Mouse (Mus musculus) embryo, embryonic 11 days (tissue): ENCODE measurements around the gene Itpr2.
A peak's percentile ranks its signal among the peaks of the same experiment; 100 is the strongest.

Source experiments
- DNase-seq: peaks from one replicate; pipeline ENCODE4 v3.0.0-alpha.2; 2015

Gene Itpr2

GRCm38 (mm10) chr6:146501866-146502804 lies at the start of gene Itpr2:
Itpr2 (minus strand) TSS chr6:146502223.
- peak; percentile 89 for DNase-seq

- DNase-seq: no peak
Observed at GRCm38 (mm10) chr6:146551326-146551725, 49.3 kb upstream of the Itpr2 start.

GRCm38 (mm10) chr6:146550421-146550820 lies 48.4 kb upstream of the Itpr2 start:
- DNase-seq: no peak

- DNase-seq: no peak
Observed at GRCm38 (mm10) chr6:146545289-146545865, 43.4 kb upstream of the Itpr2 start.

- DNase-seq: no peak
Observed at GRCm38 (mm10) chr6:146544622-146545021, 42.6 kb upstream of the Itpr2 start.

- no peak for DNase-seq
Observed at GRCm38 (mm10) chr6:146540386-146540785, 38.4 kb upstream of the Itpr2 start.

GRCm38 (mm10) chr6:146538661-146539060 lies 36.6 kb upstream of the Itpr2 start:
- no peak for DNase-seq

GRCm38 (mm10) chr6:146538071-146538470 lies 36.0 kb upstream of the Itpr2 start:
- no peak for DNase-seq

GRCm38 (mm10) chr6:146537111-146537510 lies 35.1 kb upstream of the Itpr2 start:
- DNase-seq: peak; percentile 10

- DNase-seq: no peak
Observed at GRCm38 (mm10) chr6:146535501-146535900, 33.5 kb upstream of the Itpr2 start.

GRCm38 (mm10) chr6:146533146-146533545 lies 31.1 kb upstream of the Itpr2 start:
- DNase-seq: no peak

GRCm38 (mm10) chr6:146530769-146531168 lies 28.7 kb upstream of the Itpr2 start:
- DNase-seq: peak; percentile 68

GRCm38 (mm10) chr6:146530363-146530762 lies 28.3 kb upstream of the Itpr2 start:
- DNase-seq: no peak

GRCm38 (mm10) chr6:146527537-146527936 lies 25.5 kb upstream of the Itpr2 start:
- no peak for DNase-seq

GRCm38 (mm10) chr6:146525500-146525899 lies 23.5 kb upstream of the Itpr2 start:
- no peak for DNase-seq

- no peak for DNase-seq
Observed at GRCm38 (mm10) chr6:146521456-146522245, 19.6 kb upstream of the Itpr2 start.

- DNase-seq: no peak
Observed at GRCm38 (mm10) chr6:146519019-146519418, 17.0 kb upstream of the Itpr2 start.

- no peak for DNase-seq
Observed at GRCm38 (mm10) chr6:146515936-146516335, 13.9 kb upstream of the Itpr2 start.

GRCm38 (mm10) chr6:146514531-146514948 lies 12.5 kb upstream of the Itpr2 start:
- DNase-seq: no peak

- no peak for DNase-seq
Observed at GRCm38 (mm10) chr6:146513899-146514298, 11.9 kb upstream of the Itpr2 start.

- no peak for DNase-seq
Observed at GRCm38 (mm10) chr6:146513384-146513783, 11.4 kb upstream of the Itpr2 start.

GRCm38 (mm10) chr6:146511511-146511910 lies 9.5 kb upstream of the Itpr2 start:
- no peak for DNase-seq

GRCm38 (mm10) chr6:146509891-146510290 lies 7.9 kb upstream of the Itpr2 start:
- no peak for DNase-seq
